Mouse (Mus musculus) E14TG2a.4 (cell line): ENCODE results near the gene Akr1b7.
"Not testable (repeated sequence)": the region's sequence is repeated elsewhere in the genome, so short reads cannot be mapped to it uniquely, and the experiment has no call there.

Source experiments
- H3K27me3 ChIP-seq: 2 replicates; pipeline ENCODE4 v1.6.1; 2014; ENCODE audit warnings: low read length, control low read depth; ENCODE audit not compliant: insufficient read depth
- H3K36me3 ChIP-seq: 2 replicates; pipeline ENCODE4 v1.6.1; 2014; ENCODE audit warnings: low read length, control low read depth; ENCODE audit not compliant: insufficient read depth
- H3K4me1 ChIP-seq: replicated peaks from 2 replicates; pipeline ENCODE4 v1.6.1; 2014; ENCODE audit warnings: low read depth, low read length, control low read depth
- H3K4me3 ChIP-seq: replicated peaks from 2 replicates; pipeline ENCODE4 v1.5.1; 2014; ENCODE audit warnings: mild to moderate bottlenecking, low read length
- H3K9me3 ChIP-seq: 2 replicates; pipeline ENCODE4 v1.6.1; 2014; ENCODE audit warnings: low read length, control low read depth
- CTCF ChIP-seq: conservative IDR thresholded peaks from 2 replicates; pipeline ENCODE4 v1.5.1; 2014; ENCODE audit warnings: low read length
- NANOG ChIP-seq: IDR thresholded peaks from 2 replicates; pipeline ENCODE4 v1.6.1; 2014; ENCODE audit warnings: borderline replicate concordance, low read length, mixed read lengths
- POU5F1 ChIP-seq: IDR thresholded peaks from 2 replicates; pipeline ENCODE4 v1.6.1; 2014; ENCODE audit warnings: low read length, borderline replicate concordance

Akr1b7 gene

DNA sequence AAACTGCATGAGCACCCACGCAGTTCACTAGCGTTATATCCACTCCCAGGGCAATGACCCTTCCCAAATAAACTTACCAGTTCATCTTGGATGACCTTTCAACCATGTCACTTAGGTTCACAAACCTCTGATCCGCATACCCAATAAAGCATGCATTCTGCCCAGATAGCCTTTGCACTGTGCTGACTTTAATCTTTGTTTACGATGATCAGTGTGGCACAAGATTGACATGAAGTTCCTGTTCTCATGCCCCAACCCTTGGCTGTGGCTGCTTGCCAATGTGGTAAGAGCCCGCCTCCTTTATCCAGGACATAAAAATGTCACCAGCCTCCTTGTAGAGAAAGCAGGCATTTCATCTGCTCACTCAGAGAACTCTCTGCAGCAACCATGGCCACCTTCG is at the start of gene Akr1b7:
Gene Akr1b7 (plus strand): TSS at position 312 of the 400 bp plus-strand sequence.
- H3K9me3 ChIP-seq, result 0 out of 2 replicates have a peak, but pooled peaks cover 5% of the 10 kb centered on the region
- no peaks in the 10 kb centered on the region for H3K36me3 ChIP-seq
- TF ChIP-seq CTCF, result no peak
- TF ChIP-seq POU5F1, result no peak
- no peak for TF ChIP-seq NANOG
- no peaks in the 10 kb centered on the region for H3K27me3 ChIP-seq
- H3K4me3 ChIP-seq, result no peak within 1 kb of the TSS
- H3K4me1 ChIP-seq, result peaks cover 8% of the 10 kb centered on the region; the same call in 1 of the 2 replicates

DNA sequence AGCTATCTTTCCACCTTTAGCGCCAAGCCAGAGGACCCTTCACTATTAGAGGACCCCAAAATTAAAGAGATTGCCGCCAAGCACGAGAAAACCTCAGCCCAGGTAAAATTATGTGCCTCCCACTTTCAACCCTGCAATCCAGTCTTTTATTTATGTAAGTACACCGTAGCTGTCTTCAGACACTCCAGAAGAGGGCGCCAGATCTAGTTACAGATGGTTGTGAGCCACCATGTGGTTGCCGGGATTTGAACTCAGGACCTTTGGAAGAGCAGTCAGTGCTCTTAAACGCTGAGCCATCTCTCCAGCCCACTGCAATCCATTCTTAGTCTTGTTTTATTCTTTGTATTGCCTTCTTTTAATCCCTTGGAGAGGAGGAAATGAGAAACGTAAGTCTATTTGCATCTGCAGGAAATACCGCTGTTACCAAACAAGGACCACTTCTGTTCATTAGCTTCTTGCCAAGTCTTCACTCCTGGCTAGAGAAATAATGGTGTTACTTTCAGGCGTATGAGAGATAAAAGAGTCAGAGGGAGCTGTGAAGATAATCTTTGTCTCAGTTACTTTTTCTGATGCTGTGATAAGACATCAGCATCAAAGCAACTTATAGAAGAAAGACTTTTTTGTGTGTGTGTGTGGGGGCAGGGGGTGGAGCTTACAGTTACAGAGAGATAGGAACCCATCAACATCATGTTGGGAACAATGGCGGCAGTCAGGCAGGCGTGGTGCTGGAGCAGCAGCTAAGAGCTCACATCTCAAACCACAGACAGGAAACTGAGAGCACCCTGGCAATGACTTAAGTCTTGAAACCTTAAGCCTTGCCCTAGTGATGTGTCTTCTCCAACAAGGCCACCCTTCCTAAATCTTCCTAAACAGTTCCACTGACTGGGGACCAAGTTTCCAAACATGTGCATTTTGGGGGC is 47.7 kb upstream of the Akr1b7 start:
- TF ChIP-seq NANOG, result no peak
- TF ChIP-seq CTCF, result peak; percentile 14; the same call in 1 of the 2 replicates
- Histone ChIP-seq H3K27me3 (no peaks in the 10 kb centered on the region), H3K9me3 (no peaks in the 10 kb centered on the region), H3K4me3 (no peak overlapping the region), H3K4me1 (peaks cover 7% of the 10 kb centered on the region), H3K36me3 (no peaks in the 10 kb centered on the region)

DNA sequence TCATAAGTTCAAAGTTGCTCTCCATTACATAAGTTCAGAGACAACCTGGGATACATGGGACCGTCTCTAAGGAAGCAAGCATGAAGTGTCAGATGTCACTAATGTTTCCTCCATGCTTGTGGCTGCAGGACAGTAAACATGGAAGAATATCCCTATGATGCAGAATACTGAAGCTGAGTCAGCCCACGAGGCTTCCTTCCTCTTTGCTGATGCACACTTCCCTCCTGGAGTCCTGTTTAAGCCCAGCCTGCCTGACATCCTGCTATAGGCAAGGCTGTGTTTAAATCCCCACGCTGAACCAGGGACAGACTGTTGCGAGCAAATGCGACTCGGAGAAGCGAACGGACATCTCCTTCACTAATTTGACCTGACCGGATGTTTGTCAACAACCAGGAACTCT is 44.1 kb upstream of the Akr1b7 start:
- H3K27me3 ChIP-seq, result no peaks in the 10 kb centered on the region
- no peaks in the 10 kb centered on the region for H3K9me3 ChIP-seq
- no peaks in the 10 kb centered on the region for H3K36me3 ChIP-seq
- no peak overlapping the region for H3K4me3 ChIP-seq
- H3K4me1 ChIP-seq, result peaks cover 7% of the 10 kb centered on the region
- TF ChIP-seq CTCF (no peak), POU5F1 (no peak), NANOG (no peak)

DNA sequence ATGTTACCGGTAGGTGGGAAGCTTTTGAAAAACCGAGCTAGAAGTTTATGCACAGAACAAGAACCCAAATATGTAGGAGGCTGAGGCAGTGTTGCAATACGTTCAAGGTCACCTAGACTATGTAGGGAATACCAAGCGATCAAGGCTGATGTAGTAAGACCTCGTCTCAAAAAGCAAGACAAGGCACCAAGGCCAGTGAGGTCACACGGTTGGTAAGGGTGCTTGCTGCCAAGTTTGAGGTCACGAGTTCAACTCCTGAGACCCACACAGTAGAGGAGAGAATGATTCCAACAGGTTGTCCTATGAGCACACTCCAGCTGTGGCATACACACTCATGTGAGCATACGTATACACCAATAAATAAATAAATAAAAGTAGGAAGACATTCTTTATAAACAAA is 42.1 kb upstream of the Akr1b7 start:
- no peak for TF ChIP-seq NANOG
- TF ChIP-seq CTCF, result no peak
- TF ChIP-seq POU5F1, result no peak
- Histone ChIP-seq H3K4me3 (no peak overlapping the region), H3K4me1 (peaks cover 7% of the 10 kb centered on the region), H3K27me3 (no peaks in the 10 kb centered on the region), H3K9me3 (no peaks in the 10 kb centered on the region), H3K36me3 (no peaks in the 10 kb centered on the region)

DNA sequence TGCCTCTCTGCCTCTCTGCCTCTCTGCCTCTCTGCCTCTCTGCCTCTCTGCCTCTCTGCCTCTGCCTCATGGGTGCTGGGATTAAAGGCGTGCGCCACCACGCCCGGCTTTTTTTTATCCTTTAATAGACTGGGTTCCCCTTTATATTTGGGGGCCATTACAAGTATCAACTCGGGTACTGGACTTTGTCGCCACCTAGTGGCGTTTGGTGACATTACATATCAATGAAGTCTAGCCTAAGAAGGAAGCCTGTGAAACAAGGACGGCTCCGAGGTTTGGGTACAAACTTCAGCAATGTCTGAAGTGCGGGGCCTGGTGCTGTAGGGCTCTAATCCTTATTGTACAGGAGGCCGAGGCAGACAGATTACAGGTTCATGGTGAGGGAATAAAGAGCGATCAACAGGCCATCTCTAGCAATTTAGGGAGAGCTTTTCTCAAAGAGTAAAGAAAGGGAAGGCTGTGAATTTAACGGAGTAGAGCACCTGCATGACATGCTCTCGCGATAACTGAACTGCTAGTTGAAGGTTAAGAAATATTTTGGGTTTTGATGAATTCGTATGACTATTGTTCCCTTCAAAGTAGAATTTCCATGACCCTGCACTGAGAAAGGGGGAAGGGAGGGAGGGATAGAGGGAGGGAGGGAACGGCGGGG is 40.3 kb upstream of the Akr1b7 start:
- Histone ChIP-seq H3K27me3 (no peaks in the 10 kb centered on the region), H3K4me3 (no peak overlapping the region)
- no peak for TF ChIP-seq NANOG
- TF ChIP-seq POU5F1, result no peak
- peak; percentile 70 for TF ChIP-seq CTCF

DNA sequence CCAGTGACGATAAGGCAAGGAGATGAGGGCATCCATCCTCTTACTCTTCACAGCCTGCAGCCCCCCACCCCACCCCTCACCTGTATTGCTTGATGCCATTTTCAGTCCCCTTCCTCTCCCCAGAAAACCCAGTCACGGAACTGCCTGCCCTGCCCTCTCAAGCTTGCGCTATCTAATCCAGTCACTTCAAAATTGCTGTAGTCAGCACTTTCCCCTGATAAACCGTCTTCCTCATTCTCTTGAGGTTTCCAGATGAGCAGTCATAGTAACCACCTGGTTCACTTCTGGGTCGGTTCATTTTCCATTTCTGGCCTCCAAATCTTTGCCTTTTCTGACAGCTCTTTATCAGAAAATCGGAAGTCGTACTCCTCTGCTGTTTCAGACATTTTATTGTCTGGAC is 38.3 kb upstream of the Akr1b7 start:
- Histone ChIP-seq H3K36me3 (no peaks in the 10 kb centered on the region), H3K4me1 (peaks cover 3% of the 10 kb centered on the region; the same call in 1 of the 2 replicates), H3K27me3 (no peaks in the 10 kb centered on the region), H3K9me3 (no peaks in the 10 kb centered on the region), H3K4me3 (no peak overlapping the region)
- no peak for TF ChIP-seq CTCF

More for the DNA sequence above, 40.3 kb upstream of the Akr1b7 start:
- Histone ChIP-seq H3K9me3 (no peaks in the 10 kb centered on the region), H3K36me3 (no peaks in the 10 kb centered on the region), H3K4me1 (peaks cover 7% of the 10 kb centered on the region)

DNA sequence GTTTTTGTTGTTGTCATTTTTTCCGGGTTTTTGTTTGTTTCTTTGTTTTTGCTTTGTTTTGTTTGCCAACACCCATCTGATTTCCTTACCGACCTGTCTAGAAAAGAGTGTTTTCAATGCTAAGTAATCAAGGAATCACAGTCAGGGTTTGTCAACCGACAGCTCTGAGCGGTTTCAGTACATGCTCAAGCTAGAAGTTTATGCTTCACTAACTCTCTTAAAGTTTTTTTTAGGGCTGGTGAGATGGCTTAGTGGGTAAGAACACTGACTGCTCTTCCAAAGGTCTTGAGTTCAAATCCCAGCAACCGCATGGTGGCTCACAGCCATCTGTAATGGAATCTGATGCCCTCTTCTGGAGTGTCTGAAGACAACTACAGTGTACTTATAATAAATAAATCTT is 36.2 kb upstream of the Akr1b7 start:
- H3K9me3 ChIP-seq, H3K36me3 ChIP-seq, H3K4me1 ChIP-seq, H3K27me3 ChIP-seq, H3K4me3 ChIP-seq: not testable (repeated sequence)

DNA sequence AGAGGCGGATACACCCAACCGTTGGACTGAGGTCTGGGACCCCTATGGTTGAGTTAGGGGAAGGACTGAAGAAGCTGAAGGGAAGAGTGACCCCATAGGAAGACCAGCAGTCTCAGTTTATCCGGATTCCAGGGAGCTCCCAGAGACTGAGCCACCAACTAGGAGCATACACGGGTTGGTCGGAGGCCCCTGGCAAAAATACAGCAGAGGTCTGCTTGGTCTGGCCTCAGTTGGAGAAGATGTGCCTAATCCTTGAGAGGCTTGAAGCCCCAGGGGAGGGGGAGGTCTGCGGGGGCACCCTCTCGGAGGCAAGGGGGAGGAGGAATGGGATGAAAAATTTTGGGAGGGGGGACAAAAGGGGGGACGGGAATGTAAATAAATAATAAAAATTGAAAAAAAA is 28.7 kb upstream of the Akr1b7 start:
- H3K4me1 ChIP-seq, result peaks cover 23% of the 10 kb centered on the region
- peak overlapping the region; percentile 79 for H3K4me3 ChIP-seq
- no peaks in the 10 kb centered on the region for H3K9me3 ChIP-seq
- no peak for TF ChIP-seq CTCF
- TF ChIP-seq NANOG, result no peak
- TF ChIP-seq POU5F1, result no peak
- H3K36me3 ChIP-seq, result peaks cover 10% of the 10 kb centered on the region
- 0 out of 2 replicates have a peak, but pooled peaks cover 2% of the 10 kb centered on the region for H3K27me3 ChIP-seq
